Mouse (Mus musculus) cortical plate, adult 2 months (tissue): Measurements from ENCODE around the gene Galnt10.

Experiments used
- CTCF ChIP-seq: fragments of 200-500 bp; IDR thresholded peaks from 2 replicates; pipeline ENCODE4 v1.5.1; 2011; ENCODE audit warnings: mild to moderate bottlenecking, control low read depth, low read length; ENCODE audit not compliant: insufficient read depth; ENCODE audit errors: extremely low read depth
- POLR2A ChIP-seq: fragments of 200-500 bp; IDR thresholded peaks from 2 replicates; pipeline ENCODE4 v1.6.1; 2011; ENCODE audit warnings: mild to moderate bottlenecking, low read length, control low read depth; ENCODE audit not compliant: insufficient read depth; ENCODE audit errors: extremely low read depth

- TF ChIP-seq POLR2A, result no peak
- TF ChIP-seq CTCF, result peak; percentile 62
Measured at GRCm38 (mm10) chr11:57819999-57820581, 174.8 kb downstream of the Galnt10 start.
